Mouse (Mus musculus) adipocyte (in vitro differentiated cells): ENCODE results near the gene Zfp354b.

Experiments used
- DNase-seq: peaks from one replicate; pipeline ENCODE4 v3.0.0-alpha.2; 2016; ENCODE audit warnings: low spot score

The Zfp354b gene

DNA sequence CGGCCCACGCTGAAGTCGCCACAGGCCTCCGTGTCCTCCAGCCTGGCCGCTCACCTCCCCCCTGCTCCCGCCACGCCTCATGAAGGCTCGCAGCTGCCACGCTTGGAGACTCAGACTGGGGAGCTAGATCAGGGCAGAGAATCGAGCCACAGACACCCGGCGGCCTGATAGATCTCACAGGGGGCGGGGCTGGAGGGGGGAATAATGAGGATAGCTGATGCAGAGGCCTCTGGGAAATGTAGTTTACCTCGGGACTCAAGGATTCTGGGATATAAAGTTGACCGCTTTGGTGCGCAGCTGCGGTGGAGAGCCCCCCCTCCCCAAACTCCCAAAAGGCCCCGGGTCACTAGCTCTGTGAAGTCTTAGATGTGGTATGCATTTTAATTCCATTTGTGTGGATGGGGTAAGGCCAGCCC is at the start of gene Zfp354b:
TSS of gene Zfp354b (minus strand) at position 183 of the 416 bp plus-strand sequence.
- DNase-seq, result peak; percentile 64

DNA sequence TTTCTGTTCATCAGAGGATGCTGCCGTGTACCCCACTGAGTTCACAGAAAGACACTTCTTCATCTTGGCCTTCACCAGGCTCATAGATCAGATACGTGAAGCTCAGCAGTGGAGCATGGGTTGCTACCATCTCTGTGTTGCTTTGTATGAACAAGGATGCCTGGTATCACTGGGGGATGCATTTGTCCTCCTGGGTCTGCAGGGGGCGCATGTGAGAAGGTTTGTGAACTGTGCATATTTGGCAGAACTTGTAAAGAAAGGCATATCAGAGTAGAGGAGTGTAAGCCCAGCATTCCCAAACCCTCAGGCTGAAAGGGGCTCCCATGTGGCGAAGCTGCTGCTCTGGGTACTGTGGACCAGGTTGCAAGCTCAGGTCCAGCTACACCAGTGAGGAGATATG is 45.8 kb upstream of the Zfp354b start:
- DNase-seq, result no peak

DNA sequence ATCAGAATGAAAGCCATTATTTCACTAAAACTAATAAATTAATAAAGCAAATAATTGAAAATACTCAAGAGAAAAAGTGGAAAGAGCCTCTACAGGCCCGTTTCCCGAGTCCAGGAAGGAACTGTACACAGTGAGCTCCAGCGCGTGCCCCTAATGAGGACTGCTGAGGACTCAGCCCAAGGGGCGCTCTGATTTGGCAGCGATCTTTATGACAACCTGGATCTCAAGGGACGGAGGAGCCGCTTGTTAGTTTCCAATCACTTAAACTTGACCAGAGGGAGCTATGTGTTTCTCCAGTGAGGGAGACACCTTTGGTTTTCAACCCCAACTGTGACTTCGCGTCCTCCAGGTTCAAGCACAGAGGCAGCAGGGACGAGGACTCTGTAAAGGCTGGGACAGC is 34.8 kb upstream of the Zfp354b start, which contains the start of gene Olfr1378:
TSS of gene Olfr1378 (plus strand) at position 301 of the 400 bp plus-strand sequence.
- DNase-seq, result no peak

DNA sequence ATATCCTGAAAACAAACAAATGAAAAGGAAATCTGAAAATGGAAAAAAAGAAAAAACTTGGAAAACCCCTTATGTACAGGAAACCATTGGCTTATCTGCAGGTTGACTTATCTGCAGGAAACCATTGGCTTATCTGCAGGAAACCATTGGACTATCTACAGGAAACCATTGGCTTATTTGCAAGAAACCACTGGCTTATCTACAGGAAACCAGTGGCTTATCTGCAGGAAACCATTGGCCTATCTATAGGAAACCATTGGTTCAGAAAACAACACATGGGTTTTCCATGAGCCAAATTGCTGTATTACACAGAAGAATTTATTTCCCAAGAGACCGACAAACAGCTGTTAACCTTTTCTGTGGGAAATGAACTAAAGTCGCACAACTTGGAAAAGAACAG is 33.5 kb upstream of the Zfp354b start:
- DNase-seq, result no peak

DNA sequence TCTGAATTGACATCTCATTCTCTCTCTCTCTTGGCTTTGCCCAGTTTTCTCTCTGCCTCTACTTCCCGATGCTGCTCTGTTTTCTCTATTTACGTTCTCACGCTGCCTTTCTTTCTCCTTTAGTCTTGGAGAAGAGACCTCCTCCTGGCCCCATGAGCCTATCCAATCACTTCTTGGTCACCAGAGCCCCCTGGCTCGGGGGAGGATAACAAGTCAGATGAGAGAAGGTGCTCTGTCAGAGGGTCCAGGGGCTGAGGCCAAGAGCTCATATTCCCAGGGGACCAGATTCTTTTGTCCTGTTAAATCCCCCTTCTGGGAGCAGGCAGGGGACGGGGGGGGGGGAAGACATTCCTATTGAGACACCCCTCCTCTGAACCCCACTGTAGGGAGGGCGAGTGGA is 22.2 kb upstream of the Zfp354b start, which contains the start of gene Prop1:
TSS of gene Prop1 (minus strand) at position 101 of the 400 bp plus-strand sequence.
- DNase-seq, result no peak

DNA sequence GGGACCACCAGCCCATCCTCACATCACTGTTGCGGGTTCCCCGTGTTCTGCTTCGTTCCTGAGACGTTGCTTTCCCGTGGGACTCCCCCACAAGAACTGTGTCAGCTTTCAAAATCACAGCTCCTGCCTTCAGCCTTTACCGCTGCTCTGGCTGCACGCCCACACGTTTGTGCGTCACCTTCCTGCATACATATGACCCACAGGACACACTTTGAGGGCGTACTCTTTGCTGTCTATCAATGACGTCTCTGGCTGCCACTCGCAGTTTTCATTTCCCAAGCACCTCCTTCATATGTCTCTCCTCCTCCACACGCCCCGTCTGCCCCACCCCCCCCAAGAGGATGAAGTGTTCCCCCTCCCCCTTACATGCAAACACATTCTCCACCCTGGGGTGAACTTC is 20.9 kb upstream of the Zfp354b start:
- no peak for DNase-seq

DNA sequence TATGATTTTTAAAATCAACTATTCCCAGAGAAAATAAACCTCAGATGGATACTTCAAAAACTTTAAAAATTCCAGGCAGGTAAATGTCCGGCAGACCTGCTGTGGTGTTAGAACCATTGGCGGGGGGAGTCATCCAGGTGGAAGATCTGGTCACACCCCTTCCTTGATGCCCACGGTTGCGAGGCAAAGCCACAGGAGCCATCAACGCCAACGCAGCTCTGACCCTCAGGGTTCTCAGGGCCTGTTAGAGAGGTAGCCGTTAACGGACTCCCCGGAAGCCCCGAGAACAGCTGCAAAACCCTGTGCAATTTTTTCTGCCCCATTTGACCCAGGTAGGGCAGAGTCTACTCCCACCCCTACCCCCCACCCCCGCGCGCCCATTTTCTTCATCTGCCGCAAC is 12.1 kb upstream of the Zfp354b start, which contains the start of gene 4933414I15Rik:
TSS of gene 4933414I15Rik (minus strand) at position 260 of the 400 bp plus-strand sequence.
- no peak for DNase-seq

DNA sequence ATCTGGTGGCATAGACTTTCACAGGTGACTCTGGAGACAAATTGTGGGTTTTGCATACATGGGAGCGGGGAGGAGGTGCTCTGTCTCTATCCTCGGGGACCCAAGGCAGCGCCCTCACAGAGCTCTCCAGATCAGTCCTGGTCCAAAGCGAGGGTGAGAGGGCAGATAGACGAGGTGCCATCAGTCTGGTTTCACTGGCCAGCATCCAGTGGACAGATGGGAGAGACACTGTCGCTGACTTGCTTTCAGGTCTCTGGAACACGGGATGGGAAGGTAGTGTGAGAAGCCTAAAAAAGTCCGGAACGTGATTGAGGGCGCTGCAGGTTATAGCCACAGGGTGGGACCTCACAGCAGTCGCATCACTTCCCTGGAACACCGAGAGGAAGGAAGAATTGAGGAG is 11.0 kb upstream of the Zfp354b start:
- no peak for DNase-seq

DNA sequence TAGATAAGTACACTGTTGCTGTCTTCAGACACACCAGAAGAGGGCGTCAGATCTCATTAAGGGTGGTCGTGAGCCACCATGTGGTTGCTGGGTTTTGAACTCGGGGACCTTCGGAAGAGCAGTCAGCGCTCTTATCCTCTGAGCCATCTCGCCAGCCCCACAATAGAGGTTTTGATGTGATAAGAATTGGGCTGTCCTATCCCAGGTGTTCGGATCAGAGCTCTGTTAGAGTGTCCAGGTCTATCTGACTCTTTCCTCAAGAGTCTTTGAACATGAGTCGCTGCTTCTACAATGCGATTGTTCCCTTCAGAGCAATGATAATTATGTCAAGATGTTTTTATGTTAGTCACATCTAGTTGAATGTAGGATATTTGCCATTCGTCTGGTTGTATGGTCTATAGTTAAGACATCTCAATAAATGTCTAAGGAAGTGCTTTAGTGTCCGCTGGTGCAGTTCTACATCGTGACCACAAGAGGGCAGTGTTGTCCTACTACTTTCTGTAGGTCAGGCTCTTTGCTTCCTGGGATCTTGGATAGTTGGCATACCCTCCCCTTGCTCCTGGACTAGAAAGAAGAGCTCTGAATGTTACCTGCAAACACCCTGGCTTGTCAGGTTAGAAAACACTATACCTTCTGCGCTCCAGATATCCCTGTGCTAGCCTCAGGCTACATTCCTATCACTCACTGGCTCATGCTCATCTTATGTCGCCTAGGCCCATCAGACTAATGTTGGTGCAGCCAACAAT is 8.4 kb upstream of the Zfp354b start:
- peak; percentile 62 for DNase-seq

DNA sequence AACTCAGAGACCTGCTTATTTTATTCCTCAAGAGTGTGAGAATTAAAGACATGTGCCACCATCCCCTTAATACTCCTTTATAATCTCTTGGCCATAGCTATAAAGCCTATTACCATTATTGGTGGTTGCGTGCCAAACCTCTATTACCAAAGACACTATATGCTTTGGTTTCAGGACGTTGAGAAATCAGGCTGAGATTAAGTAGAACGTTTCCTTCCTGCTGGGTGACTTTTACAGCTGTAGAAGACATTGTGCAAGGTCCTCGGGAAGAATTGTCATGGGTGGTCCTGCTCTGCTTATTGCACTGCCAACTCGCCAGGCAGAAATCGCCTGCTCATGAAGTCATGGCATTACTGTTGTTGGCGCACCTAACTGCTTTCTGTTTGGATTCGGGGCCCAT is 7.0 kb upstream of the Zfp354b start:
- no peak for DNase-seq

DNA sequence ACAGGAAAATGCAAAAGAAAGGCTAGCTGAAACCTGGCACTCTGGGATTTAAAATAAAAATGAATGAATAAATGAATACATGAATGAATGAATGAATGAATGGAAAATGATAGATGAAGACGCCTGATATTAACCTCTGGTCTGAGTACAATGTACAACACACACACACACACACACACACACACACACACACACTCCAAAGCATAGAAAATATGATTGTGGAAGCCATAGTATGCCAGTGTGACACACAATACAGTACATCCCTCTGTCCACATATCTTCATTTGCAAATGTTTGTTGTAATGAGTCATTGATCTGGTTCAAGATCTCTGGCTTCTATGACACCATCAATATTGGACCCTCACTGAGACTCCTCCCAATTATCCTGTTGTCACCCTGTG is 607 bp upstream of the Zfp354b start:
- DNase-seq, result no peak

DNA sequence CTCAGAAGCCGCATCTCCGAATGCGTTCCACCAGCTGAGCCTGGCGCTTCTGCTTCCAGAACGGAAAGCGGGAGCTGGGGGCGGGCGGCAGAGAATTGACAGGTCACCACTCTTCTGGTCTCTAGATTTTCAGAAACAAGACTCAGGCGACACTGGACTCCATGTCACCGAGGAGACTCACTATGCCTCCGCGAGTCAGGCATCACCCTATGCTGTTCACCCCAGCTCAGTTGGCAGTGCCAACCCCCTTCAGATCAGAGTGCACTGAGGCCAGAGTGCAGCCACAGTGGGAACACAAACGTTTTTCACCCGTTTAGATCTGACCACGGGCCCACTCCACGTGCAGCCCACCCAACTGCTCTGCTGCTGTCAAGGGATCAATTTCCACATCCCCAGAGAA is 412 bp downstream of the Zfp354b start:
- peak; percentile 8 for DNase-seq

DNA sequence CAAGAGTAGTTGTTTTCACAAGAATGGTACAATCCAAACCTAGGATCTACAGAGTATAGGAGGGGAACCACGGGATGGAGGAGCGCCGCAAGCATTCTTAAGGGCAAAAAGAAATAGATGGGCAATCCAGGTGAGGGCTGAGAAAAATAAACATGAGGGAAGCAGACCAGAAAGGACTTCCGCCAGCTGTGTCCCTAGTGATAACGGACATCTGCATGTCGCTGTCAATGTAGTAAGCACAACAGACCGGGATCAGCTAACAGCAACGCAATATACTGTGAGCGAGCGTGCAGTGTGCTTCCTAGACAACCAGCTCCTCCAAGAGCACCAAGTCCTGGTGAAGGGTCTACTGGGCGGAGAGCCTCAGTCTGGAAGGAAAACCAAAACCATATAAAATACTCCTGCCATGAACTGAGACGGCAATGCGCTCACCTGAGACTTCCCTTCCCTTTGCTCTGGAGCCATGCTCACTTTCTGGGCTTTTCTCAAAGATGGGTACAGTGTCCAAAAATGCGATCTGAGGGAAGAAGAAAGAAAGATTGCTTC is 891 bp downstream of the Zfp354b start:
- no peak for DNase-seq

DNA sequence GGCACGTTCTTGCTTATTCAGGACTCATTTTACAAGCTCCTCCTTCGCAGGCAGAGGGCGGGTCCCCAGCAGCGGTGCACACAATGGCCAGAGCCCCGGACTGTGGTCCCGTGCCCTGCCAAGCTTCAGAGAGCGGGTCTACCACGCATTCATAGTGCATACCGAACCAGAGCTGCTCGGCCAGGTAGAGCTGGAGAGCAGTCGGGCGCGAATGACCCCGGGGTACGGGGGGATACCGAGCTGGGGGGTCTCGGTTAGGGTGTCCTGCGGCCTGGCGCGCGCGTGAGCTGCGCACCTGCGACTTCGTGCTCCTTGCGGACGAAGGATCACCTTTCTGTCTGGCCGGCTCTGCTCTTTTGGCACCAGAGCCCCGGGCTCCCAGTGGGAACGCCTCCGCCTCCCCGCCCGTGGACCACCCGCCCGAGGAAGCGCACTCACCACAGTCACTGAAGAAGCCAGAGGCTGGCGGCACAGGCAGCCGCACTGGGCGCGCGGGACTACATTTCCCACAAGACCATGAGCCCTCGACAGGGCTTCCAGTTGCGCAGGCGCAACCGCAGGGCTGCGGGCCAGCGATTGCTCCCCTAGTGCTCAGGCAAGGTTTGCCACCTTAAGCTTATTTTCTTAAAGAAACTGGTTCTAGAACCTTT is 15.6 kb downstream of the Zfp354b start, which contains the start of gene Zfp2:
TSS of gene Zfp2 (minus strand) at position 495 of the 650 bp plus-strand sequence.
- DNase-seq, result peak; percentile 90

DNA sequence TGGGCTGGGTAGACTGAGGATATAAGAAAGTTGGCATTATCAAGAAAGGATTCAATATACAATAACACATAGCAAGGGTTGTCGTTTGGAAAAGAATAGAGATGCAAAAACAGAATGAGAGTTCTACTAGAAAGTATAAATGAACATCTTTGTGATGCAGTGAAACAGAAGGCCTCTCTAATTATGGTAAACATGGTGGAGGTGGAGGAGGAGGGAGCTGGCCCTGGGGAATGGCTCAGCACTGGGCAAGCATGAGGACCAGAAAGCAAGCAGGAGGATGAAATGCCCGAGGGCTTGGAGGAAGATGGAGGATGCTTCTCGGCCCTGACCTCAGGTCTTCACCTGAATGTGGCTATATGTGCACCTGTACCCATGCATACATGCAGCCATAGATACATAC is 17.0 kb downstream of the Zfp354b start:
- no peak for DNase-seq

DNA sequence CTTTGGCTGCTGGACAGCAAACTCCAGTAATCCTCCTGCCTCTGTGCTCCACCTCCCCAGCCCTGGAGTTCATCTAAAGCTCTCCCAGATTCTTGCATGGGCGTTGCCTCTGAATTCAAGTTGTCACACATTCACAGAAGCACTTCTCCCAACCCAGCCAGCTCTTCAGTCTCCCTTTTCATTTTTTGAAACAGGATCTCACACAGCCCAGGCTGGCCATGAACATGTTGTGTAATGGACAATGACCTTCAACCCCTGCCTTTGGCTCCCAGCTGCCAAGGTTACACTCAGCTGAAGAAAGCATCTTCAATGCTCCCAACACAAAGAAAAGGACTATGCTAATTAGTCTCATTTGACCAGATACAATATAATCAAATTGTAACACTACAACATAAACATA is 18.1 kb downstream of the Zfp354b start:
- DNase-seq, result no peak

DNA sequence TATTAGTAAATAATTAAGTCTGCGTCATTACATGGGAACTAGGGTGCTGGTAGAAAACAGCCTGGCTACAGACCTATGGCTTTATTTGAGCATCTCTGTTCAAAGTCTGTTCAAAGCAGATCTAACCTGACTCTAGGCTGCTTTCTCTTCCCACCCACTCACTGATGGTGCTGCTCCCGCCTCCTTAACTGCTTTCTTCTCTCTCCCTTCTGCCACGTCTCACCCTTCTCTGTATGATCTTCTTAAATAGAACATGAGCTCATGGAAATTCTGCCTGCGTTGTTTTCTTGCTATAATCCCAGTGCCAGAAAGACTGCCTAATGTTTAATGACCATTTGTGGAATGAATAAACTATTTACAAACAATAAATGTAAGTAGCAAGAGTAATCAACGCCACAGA is 23.3 kb downstream of the Zfp354b start:
- no peak for DNase-seq

DNA sequence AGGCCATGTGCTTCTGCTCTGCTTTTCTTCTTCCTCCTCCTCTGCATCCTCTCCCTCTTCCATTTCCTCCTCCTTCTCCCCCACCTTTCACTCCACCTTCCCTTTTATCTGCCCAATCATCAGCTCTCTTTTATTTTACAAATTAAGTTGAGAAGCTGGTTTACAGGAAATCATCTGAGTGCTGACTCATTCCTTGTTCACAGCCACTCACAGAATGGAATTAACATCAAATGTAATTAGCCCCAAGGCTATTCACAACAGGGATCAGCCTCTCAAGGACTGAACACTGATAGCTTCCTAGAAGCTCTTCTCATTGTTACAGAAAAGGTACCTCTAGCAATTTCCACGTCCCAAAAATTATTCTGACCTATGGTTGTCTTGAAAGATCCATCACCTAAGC is 34.1 kb downstream of the Zfp354b start:
- DNase-seq, result no peak

DNA sequence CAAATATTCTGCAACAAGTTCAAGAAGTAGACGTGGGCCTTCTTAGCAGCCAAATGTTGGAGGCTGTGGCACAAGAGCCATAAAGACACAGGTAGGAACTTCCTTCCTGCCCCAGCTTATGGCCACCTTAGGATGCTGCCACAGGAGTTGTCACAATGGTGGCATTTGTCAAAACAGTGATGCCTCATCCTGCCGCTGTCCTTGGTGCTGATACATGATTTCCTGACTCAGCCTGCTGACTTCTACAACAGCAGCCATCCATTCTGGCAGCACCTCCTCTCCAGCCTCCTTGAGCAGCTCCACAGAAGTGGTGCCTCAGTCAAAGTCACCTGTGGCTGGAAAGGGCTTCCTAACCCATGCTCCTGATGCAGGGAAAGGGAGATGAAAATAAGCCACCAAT is 39.0 kb downstream of the Zfp354b start:
- DNase-seq, result no peak

DNA sequence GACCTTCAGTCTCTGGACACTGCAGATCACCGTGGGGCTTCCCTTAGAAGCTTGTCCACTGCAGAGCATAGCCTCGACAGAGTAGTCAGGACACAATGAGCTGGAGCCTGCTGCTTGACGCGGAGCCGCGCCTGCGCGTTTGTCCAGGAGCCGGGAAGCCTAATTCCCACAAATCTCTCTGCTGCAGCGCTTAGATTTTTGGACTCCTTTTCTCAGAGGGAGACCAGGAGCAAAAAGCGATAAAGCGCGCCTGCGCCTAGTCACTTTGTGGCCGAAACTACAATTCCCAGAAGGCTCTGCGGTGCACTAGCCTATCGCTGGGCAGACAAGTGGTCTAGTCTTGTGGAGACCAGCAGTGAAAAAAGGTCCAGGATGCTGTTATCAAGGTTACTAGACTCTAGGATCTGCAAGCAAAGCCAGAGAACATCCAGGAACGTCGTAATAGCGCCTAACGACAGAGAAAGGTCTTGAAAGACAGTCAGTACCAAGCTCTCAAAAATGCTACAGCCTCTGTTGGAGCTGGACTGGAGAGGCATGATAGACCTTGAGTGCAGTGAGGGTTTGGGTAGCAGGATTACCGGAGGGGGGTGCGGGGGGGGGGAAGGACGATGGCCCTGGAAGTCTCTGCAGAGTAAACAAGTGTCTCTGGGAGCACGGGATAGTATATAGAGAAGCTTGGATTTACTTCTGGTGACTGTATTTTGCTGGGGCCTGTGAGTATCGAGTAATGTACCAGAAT is 43.9 kb downstream of the Zfp354b start, which contains the start of gene Zfp454:
TSS of gene Zfp454 (minus strand) at position 262 of the 739 bp plus-strand sequence.
- peak; percentile 78 for DNase-seq

DNA sequence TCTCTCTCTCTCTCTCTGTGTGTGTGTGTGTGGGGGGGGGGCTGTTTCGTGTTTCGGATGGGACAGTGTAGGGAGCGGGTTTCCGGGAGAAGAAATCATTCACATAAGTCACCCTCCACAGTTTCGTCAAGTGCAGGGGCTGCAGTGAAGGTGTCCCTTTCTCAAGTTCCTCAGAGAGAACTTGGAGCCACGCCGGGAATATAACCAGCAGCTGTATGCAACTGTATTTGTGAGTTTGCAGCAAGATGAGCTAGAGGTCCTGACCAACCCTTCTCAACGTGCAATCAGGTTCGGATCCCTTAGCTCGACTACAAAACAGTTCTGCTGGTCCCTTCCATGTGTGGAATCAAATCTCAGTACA is 44.5 kb downstream of the Zfp354b start:
- peak; percentile 3 for DNase-seq

DNA sequence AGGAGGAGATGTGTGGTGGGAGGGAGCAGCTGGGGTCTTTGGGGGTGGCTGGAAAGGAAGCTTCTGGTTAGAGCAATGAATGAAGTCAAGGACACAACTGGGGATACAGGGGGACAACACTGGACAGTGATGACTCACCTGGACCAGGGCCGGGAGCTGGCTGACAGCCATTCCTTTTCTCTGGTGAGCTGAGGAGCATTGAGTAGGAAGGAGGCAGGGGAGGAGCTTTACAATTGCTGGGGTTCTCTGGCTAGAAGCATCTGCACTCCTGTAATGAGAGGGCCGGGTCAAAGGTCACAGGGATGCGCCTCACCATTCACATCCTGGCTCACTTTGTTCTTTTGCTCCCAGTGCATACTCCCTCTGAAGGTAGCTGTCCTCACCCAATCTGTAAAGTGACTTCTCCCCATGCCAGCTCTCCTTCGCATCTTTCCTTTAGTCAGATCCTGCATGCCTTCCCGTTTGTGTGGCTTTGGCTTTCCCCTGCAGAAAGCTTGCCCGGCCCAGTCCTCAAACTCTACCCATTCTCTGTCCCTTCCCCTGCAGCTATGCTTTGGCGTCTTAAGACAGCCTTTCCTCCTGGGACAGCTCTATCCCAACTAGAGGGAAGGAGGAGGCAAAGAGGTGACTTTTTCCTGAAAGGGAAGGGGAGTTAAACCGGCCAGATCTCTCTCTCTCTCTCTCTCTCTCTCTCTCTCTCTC is 45.1 kb downstream of the Zfp354b start:
- DNase-seq, result no peak
